Mouse (Mus musculus) testis, adult 2 months (tissue): ENCODE measurements around the gene Plpp3.

ENCODE experiments used
- CTCF ChIP-seq: fragments of 200-500 bp; IDR thresholded peaks from 2 replicates; pipeline ENCODE4 v1.5.1; 2012; ENCODE audit warnings: low read depth, mild to moderate bottlenecking, inconsistent platforms, low read length, moderate library complexity; ENCODE audit not compliant: control insufficient read depth, insufficient read depth, insufficient replicate concordance
- POLR2A ChIP-seq: fragments of 200-500 bp; IDR thresholded peaks from 2 replicates; pipeline ENCODE4 v1.6.1; 2012; ENCODE audit warnings: low read depth, mild to moderate bottlenecking, inconsistent platforms, low read length, moderate library complexity; ENCODE audit not compliant: control insufficient read depth

DNA sequence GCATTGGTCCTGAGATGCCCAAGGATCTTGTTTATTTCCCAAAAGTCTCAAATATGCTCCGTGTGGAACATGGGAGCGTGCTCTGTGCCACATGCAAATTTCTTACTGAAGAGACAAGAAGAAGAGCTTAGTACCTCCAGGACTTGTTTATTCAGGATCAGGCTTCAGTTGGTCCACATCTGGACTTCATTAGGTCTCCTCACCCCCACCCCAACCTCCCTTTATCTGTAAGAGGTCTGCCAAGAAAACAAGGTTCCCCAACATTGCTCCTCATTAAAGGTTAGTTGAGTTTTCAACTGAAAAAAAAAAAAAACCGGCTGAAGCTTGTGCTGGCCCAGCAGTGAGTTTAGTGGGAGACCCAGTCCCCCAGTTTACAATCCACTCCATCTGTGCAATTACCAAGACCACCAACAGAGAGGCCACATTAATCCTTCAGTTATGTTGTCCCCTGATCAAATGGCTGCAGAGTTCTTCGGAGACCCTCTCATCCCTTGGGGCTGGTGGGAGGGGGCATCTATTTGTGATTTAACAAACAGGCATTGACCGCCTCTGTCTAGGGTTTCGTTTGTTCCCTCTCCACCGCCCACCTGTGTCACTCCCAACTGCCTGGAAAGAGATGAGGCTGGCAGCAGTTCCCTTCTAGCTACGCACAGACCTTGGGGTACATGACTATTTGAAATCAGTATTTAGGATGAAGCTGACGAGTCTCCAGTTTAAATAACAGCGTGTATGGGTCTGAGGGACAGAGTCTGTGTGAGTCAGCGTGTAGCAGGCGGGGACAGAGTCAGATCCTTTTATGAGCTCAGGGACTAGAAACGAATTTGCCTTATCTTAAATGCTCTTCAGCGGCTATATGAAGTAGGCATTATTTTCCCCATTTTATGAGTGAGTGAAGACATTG lies 43.7 kb downstream of the Plpp3 start:
- no peak for TF ChIP-seq POLR2A
- no peak for TF ChIP-seq CTCF
